Mouse (Mus musculus) hindbrain, embryonic 16.5 days (tissue): ENCODE data around the gene Atp6v1f. TPM values are rescaled to one million over a fixed set of nuclear protein-coding genes. Genes with fewer than 3 reads are reported as not detected.
A peak's percentile ranks its signal among the peaks of the same experiment; 100 is the strongest.

Experiments
- ATAC-seq: fragments of 200-750 bp; cut with Nextera tagmentation; 2 replicates; pipeline ENCODE4 v1.8.0; 2017; ENCODE audit warnings: moderate TSS enrichment, moderate library complexity
- H3K27ac ChIP-seq: fragments of 300-500 bp; sonication (generic); 2 replicates; pipeline ENCODE4 v1.5.1; 2014; ENCODE audit warnings: low read depth, mild to moderate bottlenecking, control low read depth, low read length, moderate library complexity
- H3K27me3 ChIP-seq: fragments of 300-500 bp; sonication (generic); replicated peaks from 2 replicates; pipeline ENCODE4 v1.6.1; 2014; ENCODE audit warnings: low read length; ENCODE audit not compliant: control insufficient read depth, insufficient read depth
- H3K36me3 ChIP-seq: fragments of 300-500 bp; sonication (generic); 2 replicates; pipeline ENCODE4 v1.6.1; 2014; ENCODE audit warnings: mild to moderate bottlenecking, low read length, moderate library complexity, mixed read lengths; ENCODE audit not compliant: control insufficient read depth, insufficient read depth
- H3K4me1 ChIP-seq: fragments of 300-500 bp; sonication (generic); 2 replicates; pipeline ENCODE4 v1.6.1; 2014; ENCODE audit warnings: low read depth, low read length; ENCODE audit not compliant: control insufficient read depth, insufficient read depth
- H3K4me2 ChIP-seq: fragments of 300-500 bp; sonication (generic); 2 replicates; pipeline ENCODE4 v1.6.1; 2014; ENCODE audit warnings: mild to moderate bottlenecking, low read length, control low read depth, moderate library complexity
- H3K4me3 ChIP-seq: fragments of 300-500 bp; sonication (generic); 2 replicates; pipeline ENCODE4 v1.5.1; 2014; ENCODE audit warnings: mild to moderate bottlenecking, low read length, control low read depth, moderate library complexity
- H3K9ac ChIP-seq: fragments of 300-500 bp; sonication (generic); 2 replicates; pipeline ENCODE4 v1.6.1; 2014; ENCODE audit warnings: low read depth, mild to moderate bottlenecking, control low read depth, low read length, moderate library complexity
- H3K9me3 ChIP-seq: fragments of 300-500 bp; sonication (generic); 2 replicates; pipeline ENCODE4 v1.6.1; 2014; ENCODE audit warnings: mild to moderate bottlenecking, low read length, moderate library complexity; ENCODE audit not compliant: control insufficient read depth
- WGBS: fragments of 180-500 bp; shearing (Covaris S2); extraction: QIAGEN DNeasy Blood & Tissue Kit; methylation state at CpG from one replicate; pipeline ENCODE4 v1.1.7; 2014; 5-methylcytosine and 5-hydroxymethylcytosine counted together
- polyA plus RNA-seq: library from polyadenylated mRNA; unstranded; fragments of >200 nt; fragmentation: Nextera tagmentation; extraction: Ambion mirVana; gene quantifications from 2 replicates; pipeline ENCODE4 v1.2.1, GENCODE M21; 2015

Gene Atp6v1f
- polyA plus RNA-seq, 1 experiment from 2014 or later = 394 TPM

DNA sequence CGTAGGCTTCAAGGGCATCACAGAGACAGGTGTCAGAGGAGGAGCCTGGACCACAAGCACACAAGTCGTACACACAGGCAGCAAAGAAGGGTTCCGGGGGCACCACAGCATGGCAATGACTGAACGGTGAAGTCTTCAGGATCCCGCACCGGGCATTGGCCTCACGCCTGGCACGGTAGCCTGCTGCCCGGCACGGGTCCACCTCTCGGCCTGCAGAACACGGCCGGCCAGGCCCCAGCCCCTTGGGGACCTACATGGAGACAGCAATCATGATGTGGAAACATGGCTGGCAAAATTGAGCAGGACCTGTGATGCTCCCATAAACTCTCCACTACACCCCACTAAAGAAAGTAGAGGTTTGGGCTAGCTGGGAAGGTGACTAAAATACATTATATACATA, 15.2 kb downstream of the Atp6v1f start:
- no peaks in the 10 kb centered on the region for H3K4me1 ChIP-seq
- H3K4me2 ChIP-seq = no peak overlapping the region
- H3K27me3 ChIP-seq = peaks cover 9% of the 10 kb centered on the region
- H3K4me3 ChIP-seq = no peak overlapping the region
- WGBS = 94% methylated on average over 13 of the region's 13 CpGs
- no peak overlapping the region for H3K27ac ChIP-seq
- ATAC-seq = no peak
- H3K9ac ChIP-seq = no peak overlapping the region
- H3K36me3 ChIP-seq = no peaks in the 10 kb centered on the region
- H3K9me3 ChIP-seq = no peaks in the 10 kb centered on the region

DNA sequence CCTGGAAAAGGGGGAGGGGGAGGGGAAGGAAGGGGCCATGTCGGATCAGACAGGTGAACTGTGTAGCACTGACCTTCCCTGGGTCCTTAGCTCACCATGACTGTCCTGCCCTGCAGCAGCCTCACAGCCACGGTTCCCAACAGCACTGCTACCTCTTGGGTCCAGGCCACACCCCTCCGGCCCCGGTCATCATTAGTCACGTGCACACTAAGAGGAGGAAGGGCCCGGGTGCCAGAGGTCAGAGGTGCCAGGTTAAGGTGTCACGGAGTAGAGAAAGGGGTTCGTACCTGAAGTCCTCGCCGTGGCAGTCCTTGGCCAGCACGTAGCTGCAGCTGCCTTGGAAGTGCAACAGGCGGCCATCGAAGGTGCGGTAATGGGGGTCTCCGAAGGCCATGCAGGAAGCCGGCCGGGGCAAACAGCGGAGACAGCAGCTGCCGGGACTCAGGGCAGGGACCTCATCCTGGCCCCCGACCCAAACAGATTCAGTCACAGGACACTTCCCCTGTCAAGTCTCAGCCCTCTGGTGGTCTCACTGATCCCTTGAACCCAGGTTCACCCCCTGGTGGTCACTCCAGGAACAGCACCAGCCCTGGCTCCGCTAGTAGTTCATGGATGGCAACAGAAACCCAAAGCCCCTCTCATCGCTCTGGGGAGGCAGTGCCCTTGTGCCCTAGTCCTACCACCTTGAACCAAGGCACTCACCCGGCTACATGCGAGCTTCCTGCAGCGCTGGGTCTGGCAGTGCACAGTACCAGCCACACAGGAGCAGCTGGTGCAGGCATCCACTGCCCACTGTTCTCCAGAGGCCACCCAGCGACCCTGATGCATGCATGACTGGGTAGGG, 17.4 kb downstream of the Atp6v1f start:
- 4% methylated on average over 26 of the region's 26 CpGs for WGBS
- Histone ChIP-seq H3K9ac (peak overlapping the region; percentile 40; the same call in 1 of the 2 replicates), H3K9me3 (no peaks in the 10 kb centered on the region), H3K27me3 (peaks cover 9% of the 10 kb centered on the region), H3K27ac (no peak overlapping the region), H3K36me3 (no peaks in the 10 kb centered on the region), H3K4me2 (peak overlapping the region; percentile 62), H3K4me3 (peak overlapping the region; percentile 35), H3K4me1 (no peaks in the 10 kb centered on the region)
- ATAC-seq = peak; percentile 57

DNA sequence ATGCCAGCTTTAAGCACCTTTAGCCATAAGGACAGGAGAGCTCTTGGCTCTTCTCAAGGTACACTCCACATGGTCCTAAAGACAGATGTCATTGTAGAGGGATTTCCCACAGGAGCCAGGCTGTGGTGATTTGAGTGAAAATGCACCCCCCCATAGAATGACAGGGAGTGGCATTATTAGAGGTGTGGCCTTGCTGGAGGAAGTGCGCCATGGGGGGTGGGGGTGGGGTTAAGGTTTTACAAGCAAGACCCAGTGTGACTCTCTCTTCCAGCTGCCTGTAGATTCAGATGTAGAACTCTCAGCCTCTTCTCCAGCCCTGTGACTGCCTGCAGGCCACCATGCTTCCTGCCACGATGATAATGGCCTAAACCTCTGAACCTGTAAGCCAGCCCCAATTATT, 18.4 kb downstream of the Atp6v1f start:
- Histone ChIP-seq H3K36me3 (no peaks in the 10 kb centered on the region), H3K27me3 (peaks cover 9% of the 10 kb centered on the region)
- 53% methylated on average over 2 of the region's 2 CpGs for WGBS

DNA sequence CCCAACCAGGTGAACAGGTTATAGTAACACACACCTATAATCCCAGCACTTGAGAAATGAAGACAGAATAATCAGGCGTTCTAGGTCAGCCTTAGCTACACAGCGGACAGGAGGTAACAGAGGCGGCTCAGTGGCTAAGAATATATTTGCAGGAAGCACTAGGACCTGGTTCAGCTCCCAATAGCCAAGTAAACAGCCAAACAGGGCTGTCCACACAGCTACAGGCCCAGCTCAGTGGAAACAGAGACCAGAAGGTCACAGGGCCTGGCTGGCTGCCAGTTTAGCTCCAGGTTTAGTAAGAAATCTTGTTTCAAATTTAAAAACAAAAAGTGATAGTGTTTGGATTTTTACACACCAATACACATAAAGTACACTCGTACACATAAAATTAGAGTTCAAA, 26.6 kb downstream of the Atp6v1f start:
- WGBS = 89% methylated on average over 4 of the region's 4 CpGs
- no peak overlapping the region for H3K4me2 ChIP-seq
- H3K9me3 ChIP-seq = no peaks in the 10 kb centered on the region
- H3K4me1 ChIP-seq = no peaks in the 10 kb centered on the region
- no peaks in the 10 kb centered on the region for H3K36me3 ChIP-seq
- peaks cover 14% of the 10 kb centered on the region for H3K27me3 ChIP-seq
- no peak overlapping the region for H3K9ac ChIP-seq
- no peak overlapping the region for H3K27ac ChIP-seq
- ATAC-seq = no peak
- H3K4me3 ChIP-seq = no peak overlapping the region

More for the DNA sequence above, 18.4 kb downstream of the Atp6v1f start:
- Histone ChIP-seq H3K9ac (no peak overlapping the region), H3K27ac (no peak overlapping the region), H3K4me1 (no peaks in the 10 kb centered on the region), H3K4me3 (no peak overlapping the region), H3K4me2 (no peak overlapping the region), H3K9me3 (no peaks in the 10 kb centered on the region)
- no peak for ATAC-seq

DNA sequence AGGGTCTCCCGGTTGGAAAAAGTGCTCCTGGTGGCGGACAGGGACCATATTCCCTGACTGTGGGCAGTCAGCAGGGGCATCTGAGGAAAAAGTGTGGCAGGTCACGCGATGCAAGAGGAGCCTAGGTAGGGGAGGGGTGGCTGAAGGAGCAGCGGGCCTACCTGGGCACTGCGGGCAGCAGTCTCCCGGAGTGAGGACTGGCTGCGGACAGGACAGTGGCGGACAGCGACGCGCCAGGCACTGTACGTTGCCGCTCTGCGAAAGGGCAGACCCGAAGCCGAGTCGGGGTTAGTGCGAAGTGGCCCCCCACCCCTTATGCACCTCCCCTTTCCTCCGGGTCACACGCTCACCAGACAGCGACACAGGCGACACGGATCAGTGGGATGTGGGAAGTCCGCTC, 28.8 kb downstream of the Atp6v1f start:
- Histone ChIP-seq H3K36me3 (no peaks in the 10 kb centered on the region), H3K4me1 (no peaks in the 10 kb centered on the region), H3K27ac (no peak overlapping the region), H3K9me3 (no peaks in the 10 kb centered on the region), H3K4me2 (no peak overlapping the region), H3K9ac (no peak overlapping the region), H3K4me3 (no peak overlapping the region; the same call in 1 of the 2 replicates), H3K27me3 (peaks cover 14% of the 10 kb centered on the region)
- WGBS = 13% methylated on average over 24 of the region's 25 CpGs
- ATAC-seq = no peak

DNA sequence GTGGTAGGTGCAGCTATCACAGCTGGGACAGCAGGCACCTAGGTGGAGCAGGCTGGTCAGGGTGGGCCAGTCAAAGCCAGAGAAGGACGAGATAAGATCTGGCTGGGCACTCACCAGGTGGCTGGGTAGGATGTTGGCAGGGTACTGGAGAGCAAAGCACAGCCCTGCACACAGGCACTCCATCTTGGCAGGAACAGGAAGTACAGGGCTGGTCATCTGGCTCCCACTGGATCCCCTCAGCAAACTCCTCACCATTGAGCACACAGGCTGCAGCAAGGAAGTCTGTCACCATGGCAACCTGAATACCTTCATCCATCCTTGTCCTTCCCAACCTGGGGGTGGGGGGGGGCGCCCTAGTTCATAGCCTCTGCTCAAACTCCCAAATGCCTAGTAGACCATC, 30.3 kb downstream of the Atp6v1f start:
- 39% methylated on average over 2 of the region's 2 CpGs for WGBS
- peak; percentile 60 for ATAC-seq
- no peaks in the 10 kb centered on the region for H3K36me3 ChIP-seq
- no peak overlapping the region for H3K4me2 ChIP-seq
- H3K9ac ChIP-seq = no peak overlapping the region
- H3K4me3 ChIP-seq = no peak overlapping the region
- peaks cover 14% of the 10 kb centered on the region for H3K27me3 ChIP-seq
- H3K9me3 ChIP-seq = no peaks in the 10 kb centered on the region
- H3K4me1 ChIP-seq = no peaks in the 10 kb centered on the region
- no peak overlapping the region for H3K27ac ChIP-seq

DNA sequence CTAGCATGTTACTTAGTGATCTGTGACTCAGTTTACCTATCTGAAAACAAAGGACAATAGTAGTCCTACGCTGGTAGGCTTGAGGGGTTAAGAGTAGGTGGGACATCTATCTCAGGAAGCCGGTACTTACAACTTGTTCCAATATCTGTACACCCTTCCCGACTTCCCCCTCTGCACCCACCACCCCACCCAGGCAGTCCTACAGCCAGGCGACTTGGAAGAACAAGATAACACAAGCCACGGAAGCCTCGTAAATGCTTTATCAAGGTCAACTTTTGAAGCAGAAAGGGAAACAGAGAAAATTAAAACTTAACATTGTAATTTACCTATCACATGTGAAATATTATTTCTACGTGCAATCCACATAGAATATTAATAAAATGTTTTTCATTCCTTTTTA, 32.7 kb downstream of the Atp6v1f start:
- no peaks in the 10 kb centered on the region for H3K9me3 ChIP-seq
- no peak overlapping the region for H3K4me3 ChIP-seq
- H3K4me1 ChIP-seq = no peaks in the 10 kb centered on the region
- no peak overlapping the region for H3K4me2 ChIP-seq
- WGBS = 92% methylated on average over 7 of the region's 7 CpGs
- H3K36me3 ChIP-seq = no peaks in the 10 kb centered on the region
- H3K27me3 ChIP-seq = peaks cover 14% of the 10 kb centered on the region
- H3K27ac ChIP-seq = no peak overlapping the region
- H3K9ac ChIP-seq = no peak overlapping the region
- ATAC-seq = no peak

DNA sequence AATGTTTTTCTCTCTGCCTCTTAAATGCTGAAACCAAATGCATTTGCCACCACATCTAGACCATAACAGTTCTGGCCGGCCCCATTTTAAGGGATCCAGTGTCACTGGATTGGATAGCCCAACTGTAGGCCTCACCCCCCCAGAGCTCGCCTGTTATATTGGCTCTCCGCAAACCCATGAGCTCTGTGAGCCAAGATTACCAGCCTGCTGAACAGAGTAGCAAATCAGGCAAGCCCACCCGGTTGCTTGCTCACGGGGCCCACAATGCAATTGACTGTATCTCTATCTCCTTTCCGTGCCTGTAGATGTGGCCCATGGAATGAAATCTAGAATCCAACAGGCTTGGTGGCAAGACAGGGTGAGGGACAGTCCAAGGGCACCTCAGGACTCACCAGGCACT, 33.3 kb downstream of the Atp6v1f start:
- no peak overlapping the region for H3K4me2 ChIP-seq
- no peaks in the 10 kb centered on the region for H3K36me3 ChIP-seq
- WGBS = 91% methylated on average over 6 of the region's 6 CpGs
- no peak overlapping the region for H3K27ac ChIP-seq
- no peaks in the 10 kb centered on the region for H3K4me1 ChIP-seq
- H3K27me3 ChIP-seq = peaks cover 9% of the 10 kb centered on the region
- ATAC-seq = no peak
- H3K9me3 ChIP-seq = no peaks in the 10 kb centered on the region
- H3K4me3 ChIP-seq = no peak overlapping the region
- H3K9ac ChIP-seq = no peak overlapping the region

DNA sequence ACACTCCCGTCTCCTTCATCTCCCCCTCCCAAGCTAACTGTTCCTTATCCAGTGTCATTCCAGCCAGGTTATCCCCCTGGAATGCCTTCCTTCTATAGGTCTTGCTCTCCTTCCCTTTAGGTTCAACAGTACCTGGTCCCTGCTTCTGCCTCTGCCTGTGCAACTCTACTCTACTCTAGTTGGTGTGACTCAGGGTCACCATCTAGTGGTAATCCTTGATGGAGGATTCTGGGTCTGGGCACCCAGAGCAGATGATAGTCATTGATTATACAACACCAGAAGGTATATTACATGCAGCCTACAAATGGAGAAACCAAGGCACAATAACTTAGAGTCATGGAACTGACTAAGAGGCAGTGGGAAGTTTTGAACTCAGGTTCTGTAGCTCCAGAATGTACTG, 34.1 kb downstream of the Atp6v1f start:
- WGBS = 100% methylated on average over 1 of the region's 1 CpGs

More for the DNA sequence above, 34.1 kb downstream of the Atp6v1f start:
- Histone ChIP-seq H3K36me3 (no peaks in the 10 kb centered on the region), H3K9ac (no peak overlapping the region), H3K27me3 (peaks cover 8% of the 10 kb centered on the region), H3K27ac (no peak overlapping the region), H3K4me3 (no peak overlapping the region), H3K4me1 (no peaks in the 10 kb centered on the region), H3K9me3 (no peaks in the 10 kb centered on the region), H3K4me2 (no peak overlapping the region)
- no peak for ATAC-seq
